Mouse (Mus musculus) heart, embryonic 15.5 days (tissue): ENCODE results near the gene 4930550L24Rik. TPM values are rescaled to one million over a fixed set of nuclear protein-coding genes. Genes with fewer than 3 reads are reported as not detected.

Experiments
- ATAC-seq: fragments of 200-750 bp; cut with Nextera tagmentation; replicated peaks from 2 replicates; pipeline ENCODE4 v1.8.0; 2017; ENCODE audit warnings: low read depth, moderate TSS enrichment; ENCODE audit not compliant: insufficient number of reproducible peaks, insufficient read depth, low FRiP score
- H3K27ac ChIP-seq: fragments of 300-500 bp; sonication (generic); 2 replicates; pipeline ENCODE4 v1.5.1; 2015; ENCODE audit warnings: mild to moderate bottlenecking, inconsistent platforms
- H3K27me3 ChIP-seq: fragments of 300-500 bp; sonication (generic); 2 replicates; pipeline ENCODE4 v1.6.1; 2015; ENCODE audit warnings: inconsistent platforms
- H3K36me3 ChIP-seq: fragments of 300-500 bp; sonication (generic); 2 replicates; pipeline ENCODE4 v1.6.1; 2015; ENCODE audit warnings: mild to moderate bottlenecking, inconsistent platforms
- H3K4me1 ChIP-seq: fragments of 300-500 bp; sonication (generic); replicated peaks from 2 replicates; pipeline ENCODE4 v1.6.1; 2015; ENCODE audit warnings: inconsistent platforms
- H3K4me2 ChIP-seq: fragments of 300-500 bp; sonication (generic); 2 replicates; pipeline ENCODE4 v1.6.1; 2015; ENCODE audit warnings: inconsistent platforms, mild to moderate bottlenecking, moderate library complexity
- H3K4me3 ChIP-seq: fragments of 300-500 bp; sonication (generic); 2 replicates; pipeline ENCODE4 v1.5.1; 2015; ENCODE audit warnings: mild to moderate bottlenecking, inconsistent platforms
- H3K9ac ChIP-seq: fragments of 300-500 bp; sonication (generic); 2 replicates; pipeline ENCODE4 v1.6.1; 2015; ENCODE audit warnings: mild to moderate bottlenecking, inconsistent platforms
- H3K9me3 ChIP-seq: fragments of 300-500 bp; sonication (generic); replicated peaks from 2 replicates; pipeline ENCODE4 v1.6.1; 2016; ENCODE audit warnings: inconsistent platforms
- WGBS: fragments of 180-500 bp; shearing (Covaris S2); methylation state at CpG from one replicate; pipeline ENCODE4 v1.1.7; 2015; ENCODE audit warnings: mixed read lengths; 5-methylcytosine and 5-hydroxymethylcytosine counted together
- polyA plus RNA-seq: library from polyadenylated mRNA; unstranded; fragments of >200 nt; fragmentation: Nextera tagmentation; extraction: Ambion mirVana; gene quantifications from 2 replicates; pipeline ENCODE4 v1.2.1, GENCODE M21; 2015

4930550L24Rik gene
- not detected in 2 replicates for polyA plus RNA-seq

DNA sequence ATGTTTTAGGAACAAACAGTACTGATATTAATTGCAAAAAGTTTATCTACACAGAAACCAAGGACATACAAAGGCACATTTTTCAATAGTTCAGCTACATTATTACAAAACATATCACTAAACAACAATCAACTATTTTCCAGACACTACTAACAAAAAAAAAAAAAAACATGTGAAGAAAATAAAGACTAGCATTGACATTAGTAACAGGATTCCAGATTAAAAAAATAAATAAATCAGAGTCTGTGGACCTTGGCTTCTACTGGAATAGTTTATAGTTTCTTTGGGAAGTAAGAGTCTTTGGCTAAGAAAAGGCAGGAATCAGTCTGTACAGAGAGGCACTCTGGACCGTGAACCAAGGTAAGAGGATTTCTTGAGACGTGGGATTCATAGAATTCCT is at the start of gene 4930550L24Rik:
4930550L24Rik (plus strand) TSS at position 301 of the 400 bp plus-strand sequence.
- Histone ChIP-seq H3K9me3 (no peaks in the 10 kb centered on the region), H3K36me3 (no peaks in the 10 kb centered on the region), H3K4me1 (no peaks in the 10 kb centered on the region), H3K9ac (no peak within 1 kb of the TSS), H3K27ac (no peak within 1 kb of the TSS), H3K4me3 (no peak within 1 kb of the TSS), H3K4me2 (no peak within 1 kb of the TSS), H3K27me3 (no peaks in the 10 kb centered on the region)
- WGBS = 58% methylated on average over 2 of the region's 2 CpGs
- no peak for ATAC-seq

DNA sequence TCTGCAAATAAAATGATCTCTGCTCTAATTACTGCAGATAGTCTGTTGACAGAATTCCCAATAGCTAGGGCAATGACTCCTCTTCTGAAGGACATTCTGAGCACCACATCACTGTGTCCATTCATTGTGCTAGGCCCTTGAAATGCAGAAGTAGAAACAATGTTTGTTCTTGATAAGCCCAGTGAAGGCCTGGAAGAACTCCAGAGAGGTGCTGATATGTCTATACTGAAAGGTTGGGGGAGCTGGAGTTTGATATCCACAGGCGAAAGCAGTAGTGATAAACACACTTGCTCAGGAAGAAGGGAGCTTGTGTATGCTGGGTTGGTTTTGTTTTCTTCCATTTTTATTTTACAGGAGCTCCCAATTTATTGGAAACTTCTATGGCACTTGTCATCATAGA is 8.4 kb upstream of the 4930550L24Rik start:
- 33% methylated on average over 1 of the region's 1 CpGs for WGBS
- no peaks in the 10 kb centered on the region for H3K36me3 ChIP-seq
- 0 out of 2 replicates have a peak, but pooled peaks have one; percentile 39 for ATAC-seq
- H3K9ac ChIP-seq = no peak overlapping the region
- H3K4me3 ChIP-seq = no peak overlapping the region
- no peaks in the 10 kb centered on the region for H3K4me1 ChIP-seq
- H3K9me3 ChIP-seq = no peaks in the 10 kb centered on the region
- no peaks in the 10 kb centered on the region for H3K27me3 ChIP-seq
- peak overlapping the region; percentile 42; the same call in 1 of the 2 replicates for H3K27ac ChIP-seq
- no peak overlapping the region for H3K4me2 ChIP-seq

DNA sequence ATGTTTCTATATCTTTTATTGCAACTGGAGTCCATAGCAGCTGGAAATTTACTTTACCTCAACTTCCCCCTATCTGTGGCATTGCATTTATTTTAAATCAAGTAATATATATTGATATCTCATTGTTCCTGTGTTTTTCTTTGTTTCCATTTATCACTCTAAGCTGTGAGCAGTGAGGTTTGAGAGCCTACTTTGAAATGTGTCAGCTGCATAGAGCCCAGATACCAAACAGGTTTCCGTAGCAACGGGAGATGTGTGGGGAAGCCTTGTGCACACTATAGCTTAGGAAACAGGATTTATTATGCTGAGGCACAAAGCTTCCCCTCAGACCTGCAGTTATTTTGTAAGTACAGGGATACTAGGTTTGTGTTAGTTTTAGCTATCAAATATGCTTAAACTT is 58.8 kb downstream of the 4930550L24Rik start:
- H3K27me3 ChIP-seq = no peaks in the 10 kb centered on the region
- H3K36me3 ChIP-seq = no peaks in the 10 kb centered on the region
- ATAC-seq = no peak
- no peak overlapping the region for H3K4me3 ChIP-seq
- no peak overlapping the region for H3K27ac ChIP-seq
- H3K9me3 ChIP-seq = no peaks in the 10 kb centered on the region
- H3K4me2 ChIP-seq = no peak overlapping the region
- WGBS = 72% methylated on average over 2 of the region's 2 CpGs
- H3K9ac ChIP-seq = no peak overlapping the region
- no peaks in the 10 kb centered on the region for H3K4me1 ChIP-seq
